Mouse (Mus musculus) limb, embryonic 12.5 days (tissue): ENCODE results near the gene Il1rapl2. TPM values are rescaled to one million over a fixed set of nuclear protein-coding genes. Genes with fewer than 3 reads are reported as not detected.
"Not testable (repeated sequence)": the region's sequence is repeated elsewhere in the genome, so short reads cannot be mapped to it uniquely, and the experiment has no call there.

Experiments
- ATAC-seq: fragments of 200-750 bp; cut with Nextera tagmentation; 2 replicates; pipeline ENCODE4 v1.8.0; 2017; ENCODE audit warnings: low read depth, moderate TSS enrichment; ENCODE audit not compliant: insufficient number of reproducible peaks, insufficient read depth, low FRiP score, low TSS enrichment
- H3K27ac ChIP-seq: fragments of 300-500 bp; sonication (generic); 2 replicates; pipeline ENCODE4 v1.5.1; 2016; ENCODE audit warnings: mild to moderate bottlenecking, moderate library complexity
- H3K27me3 ChIP-seq: fragments of 300-500 bp; sonication (generic); 2 replicates; pipeline ENCODE4 v1.6.1; 2016; ENCODE audit warnings: mild to moderate bottlenecking, moderate library complexity
- H3K36me3 ChIP-seq: fragments of 300-500 bp; sonication (generic); 2 replicates; pipeline ENCODE4 v1.6.1; 2016; ENCODE audit warnings: mild to moderate bottlenecking, moderate library complexity
- H3K4me1 ChIP-seq: fragments of 300-500 bp; sonication (generic); replicated peaks from 2 replicates; pipeline ENCODE4 v1.6.1; 2016
- H3K4me2 ChIP-seq: fragments of 300-500 bp; sonication (generic); 2 replicates; pipeline ENCODE4 v1.6.1; 2016; ENCODE audit warnings: mild to moderate bottlenecking, moderate library complexity
- H3K4me3 ChIP-seq: fragments of 300-500 bp; sonication (generic); replicated peaks from 2 replicates; pipeline ENCODE4 v1.5.1; 2016; ENCODE audit warnings: mild to moderate bottlenecking
- H3K9ac ChIP-seq: fragments of 300-500 bp; sonication (generic); replicated peaks from 2 replicates; pipeline ENCODE4 v1.6.1; 2016; ENCODE audit warnings: mild to moderate bottlenecking, moderate library complexity
- H3K9me3 ChIP-seq: fragments of 300-500 bp; sonication (generic); 2 replicates; pipeline ENCODE4 v1.6.1; 2016; ENCODE audit warnings: mild to moderate bottlenecking, moderate library complexity
- WGBS: fragments of 180-500 bp; shearing (Covaris S2); methylation state at CpG from one replicate; pipeline ENCODE4 v1.1.7; 2016; 5-methylcytosine and 5-hydroxymethylcytosine counted together
- polyA plus RNA-seq: library from polyadenylated mRNA; unstranded; fragments of >200 nt; fragmentation: Nextera tagmentation; extraction: Ambion mirVana; gene quantifications from 2 replicates; pipeline ENCODE4 v1.2.1, GENCODE M21; 2016

Gene Il1rapl2
- polyA plus RNA-seq, 1 experiment from 2014 or later: 0.70 TPM

GRCm38 (mm10) chrX:138209480-138209879, 639.1 kb downstream of the Il1rapl2 start, which contains the start of gene Tex13a:
TSS of gene Tex13a (minus strand) at chrX:138209580.
- Histone ChIP-seq H3K36me3 (no peaks in the 10 kb centered on the region), H3K4me1 (no peaks in the 10 kb centered on the region), H3K9ac (no peak within 1 kb of the TSS), H3K9me3 (no peaks in the 10 kb centered on the region), H3K27me3 (no peaks in the 10 kb centered on the region; the same call in 1 of the 2 replicates), H3K4me3 (no peak within 1 kb of the TSS), H3K27ac (no peak within 1 kb of the TSS), H3K4me2 (no peak within 1 kb of the TSS)
- no peak for ATAC-seq
- 73% methylated on average over 3 of the region's 3 CpGs for WGBS

GRCm38 (mm10) chrX:138234626-138235025, 664.2 kb downstream of the Il1rapl2 start:
- H3K4me1 ChIP-seq: no peaks in the 10 kb centered on the region
- no peak overlapping the region for H3K9ac ChIP-seq
- no peaks in the 10 kb centered on the region for H3K9me3 ChIP-seq
- no peak overlapping the region for H3K4me3 ChIP-seq
- ATAC-seq: peak; percentile 52; the same call in 1 of the 2 replicates
- H3K27me3 ChIP-seq: no peaks in the 10 kb centered on the region
- no peak overlapping the region for H3K27ac ChIP-seq
- H3K4me2 ChIP-seq: no peak overlapping the region
- H3K36me3 ChIP-seq: no peaks in the 10 kb centered on the region
- WGBS: 51% methylated on average over 4 of the region's 4 CpGs

GRCm38 (mm10) chrX:138348736-138349135, 778.3 kb downstream of the Il1rapl2 start:
- H3K9ac ChIP-seq, H3K27ac ChIP-seq, H3K36me3 ChIP-seq, H3K4me2 ChIP-seq, H3K4me1 ChIP-seq, H3K9me3 ChIP-seq, H3K4me3 ChIP-seq, H3K27me3 ChIP-seq, ATAC-seq: not testable (repeated sequence)
- WGBS: 85% methylated on average over 1 of the region's 1 CpGs

GRCm38 (mm10) chrX:138433794-138434193, 863.4 kb downstream of the Il1rapl2 start:
- no peaks in the 10 kb centered on the region for H3K4me1 ChIP-seq
- no peak overlapping the region for H3K4me2 ChIP-seq
- H3K27me3 ChIP-seq: no peaks in the 10 kb centered on the region
- 61% methylated on average over 2 of the region's 2 CpGs for WGBS
- no peak overlapping the region for H3K27ac ChIP-seq
- ATAC-seq: no peak
- no peaks in the 10 kb centered on the region for H3K9me3 ChIP-seq
- no peak overlapping the region for H3K9ac ChIP-seq
- no peak overlapping the region for H3K4me3 ChIP-seq
- H3K36me3 ChIP-seq: no peaks in the 10 kb centered on the region

- WGBS: 81% methylated on average over 3 of the region's 3 CpGs
- no peaks in the 10 kb centered on the region for H3K4me1 ChIP-seq
- no peak overlapping the region for H3K4me3 ChIP-seq
- ATAC-seq: no peak
- H3K9ac ChIP-seq: no peak overlapping the region
- no peak overlapping the region for H3K27ac ChIP-seq
- no peaks in the 10 kb centered on the region; the same call in 1 of the 2 replicates for H3K27me3 ChIP-seq
- H3K9me3 ChIP-seq: no peaks in the 10 kb centered on the region
- H3K4me2 ChIP-seq: no peak overlapping the region
- H3K36me3 ChIP-seq: no peaks in the 10 kb centered on the region
Measured at GRCm38 (mm10) chrX:138437939-138438338, 867.5 kb downstream of the Il1rapl2 start.

- no peaks in the 10 kb centered on the region for H3K9me3 ChIP-seq
- H3K4me1 ChIP-seq: no peaks in the 10 kb centered on the region
- H3K36me3 ChIP-seq: no peaks in the 10 kb centered on the region
- no peak overlapping the region for H3K9ac ChIP-seq
- H3K27ac ChIP-seq: no peak overlapping the region
- H3K4me2 ChIP-seq: no peak overlapping the region
- WGBS: 80% methylated on average over 2 of the region's 2 CpGs
- H3K4me3 ChIP-seq: no peak overlapping the region
- 0 out of 2 replicates have a peak, but pooled peaks cover 3% of the 10 kb centered on the region for H3K27me3 ChIP-seq
- no peak for ATAC-seq
Measured at GRCm38 (mm10) chrX:138449856-138450255, 879.4 kb downstream of the Il1rapl2 start.

- WGBS: 75% methylated on average over 3 of the region's 3 CpGs
- no peaks in the 10 kb centered on the region for H3K9me3 ChIP-seq
- no peak overlapping the region for H3K9ac ChIP-seq
- H3K4me2 ChIP-seq: no peak overlapping the region
- ATAC-seq: no peak
- no peaks in the 10 kb centered on the region for H3K27me3 ChIP-seq
- H3K4me1 ChIP-seq: no peaks in the 10 kb centered on the region
- no peak overlapping the region for H3K27ac ChIP-seq
- H3K4me3 ChIP-seq: no peak overlapping the region
- H3K36me3 ChIP-seq: no peaks in the 10 kb centered on the region
Measured at GRCm38 (mm10) chrX:138478488-138478887, 908.1 kb downstream of the Il1rapl2 start.

- WGBS: 81% methylated on average over 1 of the region's 1 CpGs
- H3K9ac ChIP-seq: no peak overlapping the region
- H3K4me2 ChIP-seq: no peak overlapping the region
- no peak overlapping the region for H3K27ac ChIP-seq
- no peaks in the 10 kb centered on the region for H3K9me3 ChIP-seq
- H3K36me3 ChIP-seq: no peaks in the 10 kb centered on the region
- H3K4me1 ChIP-seq: no peaks in the 10 kb centered on the region
- no peak for ATAC-seq
- H3K27me3 ChIP-seq: no peaks in the 10 kb centered on the region
- no peak overlapping the region for H3K4me3 ChIP-seq
Measured at GRCm38 (mm10) chrX:138500510-138500909, 930.1 kb downstream of the Il1rapl2 start.

GRCm38 (mm10) chrX:138505049-138505448, 934.6 kb downstream of the Il1rapl2 start:
- Histone ChIP-seq H3K27me3 (no peaks in the 10 kb centered on the region), H3K9ac (no peak overlapping the region), H3K4me1 (no peaks in the 10 kb centered on the region), H3K4me3 (no peak overlapping the region), H3K4me2 (no peak overlapping the region), H3K9me3 (no peaks in the 10 kb centered on the region), H3K36me3 (no peaks in the 10 kb centered on the region), H3K27ac (no peak overlapping the region)
- no peak for ATAC-seq
- 50% methylated on average over 3 of the region's 3 CpGs for WGBS

- no peak for ATAC-seq
- Histone ChIP-seq H3K9ac (no peak overlapping the region), H3K27me3 (0 out of 2 replicates have a peak, but pooled peaks cover 3% of the 10 kb centered on the region), H3K4me3 (no peak overlapping the region), H3K9me3 (no peaks in the 10 kb centered on the region), H3K36me3 (no peaks in the 10 kb centered on the region), H3K27ac (no peak overlapping the region), H3K4me1 (no peaks in the 10 kb centered on the region), H3K4me2 (no peak overlapping the region)
- WGBS: 79% methylated on average over 3 of the region's 3 CpGs
Measured at GRCm38 (mm10) chrX:138620106-138620505, 1049.7 kb downstream of the Il1rapl2 start.

- no peak overlapping the region for H3K4me3 ChIP-seq
- no peaks in the 10 kb centered on the region for H3K36me3 ChIP-seq
- ATAC-seq: no peak
- no peak overlapping the region for H3K4me2 ChIP-seq
- H3K9ac ChIP-seq: no peak overlapping the region
- no peaks in the 10 kb centered on the region for H3K4me1 ChIP-seq
- no peak overlapping the region for H3K27ac ChIP-seq
- H3K27me3 ChIP-seq: no peaks in the 10 kb centered on the region; the same call in 1 of the 2 replicates
- H3K9me3 ChIP-seq: no peaks in the 10 kb centered on the region
Measured at GRCm38 (mm10) chrX:138625311-138625710, 1054.9 kb downstream of the Il1rapl2 start.

GRCm38 (mm10) chrX:138722372-138722771, 1152.0 kb downstream of the Il1rapl2 start:
- Histone ChIP-seq H3K4me3 (no peak overlapping the region), H3K9me3 (no peaks in the 10 kb centered on the region), H3K36me3 (no peaks in the 10 kb centered on the region), H3K27me3 (peaks cover 14% of the 10 kb centered on the region; the same call in 1 of the 2 replicates), H3K4me1 (no peaks in the 10 kb centered on the region), H3K9ac (no peak overlapping the region), H3K4me2 (no peak overlapping the region), H3K27ac (no peak overlapping the region)
- WGBS: 61% methylated on average over 1 of the region's 1 CpGs
- no peak for ATAC-seq
